Mouse (Mus musculus) MEL (cell line): ENCODE measurements around the gene Znrf1. TPM values are rescaled to one million over a fixed set of nuclear protein-coding genes. Genes with fewer than 3 reads are reported as not detected.
A peak's percentile ranks its signal among the peaks of the same experiment; 100 is the strongest.

Source experiments
- DNase-seq: peaks from one replicate; pipeline ENCODE4 v3.0.0; 2011; ENCODE audit warnings: low read depth, low spot score
- H3K27ac ChIP-seq: 2 replicates; pipeline ENCODE4 v1.5.1; 2012; ENCODE audit warnings: low read depth, mild to moderate bottlenecking, control low read depth, low read length, moderate library complexity; ENCODE audit not compliant: control insufficient read depth
- H3K27me3 ChIP-seq, 2 experiments: fragments of 150-350 bp in 1 of 2; sonication (generic) in 1 of 2; 2 replicates each; pipeline ENCODE4 v1.6.1; 2012; ENCODE audit warnings: low read length in 2 of 2, mild to moderate bottlenecking in 2 of 2, improper control_type of control experiment in 1 of 2, moderate library complexity in 1 of 2; ENCODE audit not compliant: insufficient read depth in 2 of 2, control insufficient read depth in 1 of 2
- H3K36me3 ChIP-seq, 2 experiments: 2 replicates each; pipeline ENCODE4 v1.6.1; 2012 to 2014; ENCODE audit warnings: low read length in 2 of 2, improper control_type of control experiment in 1 of 2, inconsistent platforms in 1 of 2, mild to moderate bottlenecking in 1 of 2; ENCODE audit not compliant: insufficient read depth in 2 of 2, control insufficient read depth in 1 of 2
- H3K4me1 ChIP-seq, 2 experiments: fragments of 150-350 bp in 1 of 2; sonication (generic) in 1 of 2; 2 replicates each; pipeline ENCODE4 v1.6.1; 2012; ENCODE audit warnings: low read length in 2 of 2, improper control_type of control experiment in 1 of 2, mild to moderate bottlenecking in 1 of 2; ENCODE audit not compliant: insufficient read depth in 2 of 2, control insufficient read depth in 1 of 2
- H3K4me3 ChIP-seq, 2 experiments: fragments of 150-350 bp in 1 of 2; sonication (generic) in 1 of 2; 2 replicates each; pipeline ENCODE4 v1.5.1; 2012; ENCODE audit warnings: low read depth in 2 of 2, low read length in 2 of 2, mild to moderate bottlenecking in 2 of 2, moderate library complexity in 2 of 2, control low read depth in 1 of 2, improper control_type of control experiment in 1 of 2; ENCODE audit not compliant: control insufficient read depth in 1 of 2, insufficient read depth in 1 of 2
- H3K79me2 ChIP-seq: 2 replicates; pipeline ENCODE4 v1.6.1; 2012; ENCODE audit warnings: mild to moderate bottlenecking, low read length, moderate library complexity; ENCODE audit not compliant: control insufficient read depth, poor library complexity, insufficient read depth
- H3K9ac ChIP-seq: 2 replicates; pipeline ENCODE4 v1.6.1; 2012; ENCODE audit warnings: low read depth, mild to moderate bottlenecking, control low read depth, low read length, moderate library complexity; ENCODE audit not compliant: control insufficient read depth, poor library complexity, severe bottlenecking
- H3K9me3 ChIP-seq: fragments of 150-350 bp; sonication (generic); replicated peaks from 2 replicates; pipeline ENCODE4 v1.6.1; 2012; ENCODE audit warnings: mild to moderate bottlenecking, low read length, improper control_type of control experiment, moderate library complexity; ENCODE audit not compliant: insufficient read depth
- CHD1 ChIP-seq: IDR thresholded peaks from 2 replicates; pipeline ENCODE4 v1.6.1; 2012; ENCODE audit warnings: low read depth, mild to moderate bottlenecking, inconsistent platforms, low read length, improper control_type of control experiment
- CHD2 ChIP-seq: IDR thresholded peaks from 2 replicates; pipeline ENCODE4 v1.6.1; 2011; ENCODE audit warnings: low read length, improper control_type of control experiment
- CTCF ChIP-seq, 3 experiments: IDR thresholded peaks in 2 of 3; conservative IDR thresholded peaks in 1 of 3; 2 replicates each; pipeline ENCODE4 v1.5.1; 2011 to 2012; ENCODE audit warnings: low read length in 3 of 3, low read depth in 2 of 3, mild to moderate bottlenecking in 2 of 3, improper control_type of control experiment in 1 of 3, inconsistent platforms in 1 of 3, mixed read lengths in 1 of 3, moderate library complexity in 1 of 3; ENCODE audit not compliant: control insufficient read depth in 1 of 3, insufficient read depth in 1 of 3, poor library complexity in 1 of 3, severe bottlenecking in 1 of 3
- E2F4 ChIP-seq: IDR thresholded peaks from 2 replicates; pipeline ENCODE4 v1.6.1; 2011; ENCODE audit warnings: low read depth, low read length, improper control_type of control experiment, borderline replicate concordance
- ELF1 ChIP-seq: IDR thresholded peaks from 2 replicates; pipeline ENCODE4 v1.6.1; 2014; ENCODE audit warnings: low read depth, mild to moderate bottlenecking, inconsistent platforms, low read length, improper control_type of control experiment, moderate library complexity
- ETS1 ChIP-seq: IDR thresholded peaks from 2 replicates; pipeline ENCODE4 v1.6.1; 2012; ENCODE audit warnings: low read depth, mild to moderate bottlenecking, inconsistent platforms, low read length, improper control_type of control experiment, moderate library complexity
- GATA1 ChIP-seq: IDR thresholded peaks from 2 replicates; pipeline ENCODE4 v1.6.1; 2011; ENCODE audit warnings: low read depth, low read length, improper control_type of control experiment
- HCFC1 ChIP-seq: IDR thresholded peaks from 2 replicates; pipeline ENCODE4 v1.6.1; 2012; ENCODE audit warnings: low read depth, mild to moderate bottlenecking, inconsistent platforms, low read length, improper control_type of control experiment, moderate library complexity
- JUND ChIP-seq: IDR thresholded peaks from 2 replicates; pipeline ENCODE4 v1.6.1; 2011; ENCODE audit warnings: low read depth, mild to moderate bottlenecking, improper control_type of control experiment, low read length
- KAT2A ChIP-seq: conservative IDR thresholded peaks from 2 replicates; pipeline ENCODE4 v1.6.1; 2012; ENCODE audit warnings: low read depth, low read length, improper control_type of control experiment, inconsistent platforms
- MAX ChIP-seq: IDR thresholded peaks from 2 replicates; pipeline ENCODE4 v1.6.1; 2011; ENCODE audit warnings: low read length, improper control_type of control experiment
- MAZ ChIP-seq: IDR thresholded peaks from 2 replicates; pipeline ENCODE4 v1.6.1; 2012; ENCODE audit warnings: low read depth, mild to moderate bottlenecking, inconsistent platforms, low read length, improper control_type of control experiment
- MEF2A ChIP-seq: IDR thresholded peaks from 2 replicates; pipeline ENCODE4 v1.6.1; 2014; ENCODE audit warnings: low read depth, mild to moderate bottlenecking, inconsistent platforms, low read length, improper control_type of control experiment; ENCODE audit not compliant: poor library complexity, insufficient replicate concordance, severe bottlenecking; ENCODE audit errors: extremely low read depth
- NRF1 ChIP-seq: IDR thresholded peaks from 2 replicates; pipeline ENCODE4 v1.6.1; 2014; ENCODE audit warnings: low read depth, mild to moderate bottlenecking, inconsistent platforms, low read length, improper control_type of control experiment, moderate library complexity; ENCODE audit not compliant: poor library complexity, insufficient read depth, severe bottlenecking
- POLR2A ChIP-seq, 2 experiments: IDR thresholded peaks; 2 replicates each; pipeline ENCODE4 v1.6.1; 2011 to 2012; ENCODE audit warnings: low read length in 2 of 2, mild to moderate bottlenecking in 2 of 2, control low read depth in 1 of 2, improper control_type of control experiment in 1 of 2, low read depth in 1 of 2, moderate library complexity in 1 of 2; ENCODE audit not compliant: control insufficient read depth in 1 of 2, insufficient read depth in 1 of 2, poor library complexity in 1 of 2
- POLR2AphosphoS2 ChIP-seq: IDR thresholded peaks from 2 replicates; pipeline ENCODE4 v1.6.1; 2011; ENCODE audit warnings: low read length, improper control_type of control experiment
- POLR2AphosphoS5 ChIP-seq: IDR thresholded peaks from 2 replicates; pipeline ENCODE4 v1.6.1; 2012; ENCODE audit warnings: low read depth, borderline replicate concordance, mild to moderate bottlenecking, inconsistent platforms, low read length, moderate library complexity, mixed read lengths
- RCOR1 ChIP-seq: IDR thresholded peaks from 2 replicates; pipeline ENCODE4 v1.6.1; 2012; ENCODE audit warnings: low read depth, mild to moderate bottlenecking, inconsistent platforms, low read length, improper control_type of control experiment
- SIN3A ChIP-seq: IDR thresholded peaks from 2 replicates; pipeline ENCODE4 v1.6.1; 2012; ENCODE audit warnings: low read length, improper control_type of control experiment, inconsistent platforms
- SMC3 ChIP-seq: IDR thresholded peaks from 2 replicates; pipeline ENCODE4 v1.6.1; 2011; ENCODE audit warnings: low read depth, low read length, improper control_type of control experiment
- TAL1 ChIP-seq: IDR thresholded peaks from 2 replicates; pipeline ENCODE4 v1.6.1; 2012; ENCODE audit warnings: mild to moderate bottlenecking, inconsistent platforms, low read length, moderate library complexity, mixed read lengths
- TCF12 ChIP-seq: IDR thresholded peaks from 2 replicates; pipeline ENCODE4 v1.6.1; 2014; ENCODE audit warnings: low read depth, mild to moderate bottlenecking, inconsistent platforms, low read length, improper control_type of control experiment, moderate library complexity
- UBTF ChIP-seq: IDR thresholded peaks from 2 replicates; pipeline ENCODE4 v1.6.1; 2012; ENCODE audit warnings: low read depth, mild to moderate bottlenecking, inconsistent platforms, low read length, improper control_type of control experiment, moderate library complexity, borderline replicate concordance; ENCODE audit not compliant: insufficient read depth
- USF1 ChIP-seq: IDR thresholded peaks from 2 replicates; pipeline ENCODE4 v1.6.1; 2014; ENCODE audit warnings: low read depth, mild to moderate bottlenecking, inconsistent platforms, low read length, improper control_type of control experiment, moderate library complexity
- USF2 ChIP-seq, 2 experiments: IDR thresholded peaks; 2 replicates each; pipeline ENCODE4 v1.6.1; 2011 to 2012; ENCODE audit warnings: improper control_type of control experiment in 2 of 2, low read length in 2 of 2, borderline replicate concordance in 1 of 2, inconsistent platforms in 1 of 2, low read depth in 1 of 2, mild to moderate bottlenecking in 1 of 2; ENCODE audit not compliant: insufficient read depth in 1 of 2
- ZKSCAN1 ChIP-seq: IDR thresholded peaks from 2 replicates; pipeline ENCODE4 v1.6.1; 2012; ENCODE audit warnings: low read depth, mild to moderate bottlenecking, inconsistent platforms, low read length, improper control_type of control experiment, moderate library complexity
- ZMIZ1 ChIP-seq: IDR thresholded peaks from 2 replicates; pipeline ENCODE4 v1.6.1; 2012; ENCODE audit warnings: low read depth, mild to moderate bottlenecking, inconsistent platforms, low read length, improper control_type of control experiment, moderate library complexity
- polyA plus RNA-seq, 2 experiments: library from polyadenylated mRNA; stranded (reverse) in 1 of 2; unstranded in 1 of 2; fragments of >175 nt in 1 of 2; fragments of >200 nt in 1 of 2; gene quantifications; 2 replicates each; pipeline versions ENCODE4 v1.2.1 to v1.2.4; 2012; ENCODE audit warnings: low replicate concordance in 2 of 2, low read depth in 1 of 2; ENCODE audit not compliant: insufficient read length in 2 of 2, insufficient read depth in 1 of 2, missing spikeins in 1 of 2
- total RNA-seq: library from RNA; depleted of rRNA; stranded (reverse); fragments of 300-350 nt; gene quantifications from 2 replicates; pipeline ENCODE4 v1.2.3, GENCODE M21; 2012

Gene Znrf1
- total and polyA plus RNA-seq, 3 experiments = 18.4 to 36.0 TPM; not detected in 1

DNA sequence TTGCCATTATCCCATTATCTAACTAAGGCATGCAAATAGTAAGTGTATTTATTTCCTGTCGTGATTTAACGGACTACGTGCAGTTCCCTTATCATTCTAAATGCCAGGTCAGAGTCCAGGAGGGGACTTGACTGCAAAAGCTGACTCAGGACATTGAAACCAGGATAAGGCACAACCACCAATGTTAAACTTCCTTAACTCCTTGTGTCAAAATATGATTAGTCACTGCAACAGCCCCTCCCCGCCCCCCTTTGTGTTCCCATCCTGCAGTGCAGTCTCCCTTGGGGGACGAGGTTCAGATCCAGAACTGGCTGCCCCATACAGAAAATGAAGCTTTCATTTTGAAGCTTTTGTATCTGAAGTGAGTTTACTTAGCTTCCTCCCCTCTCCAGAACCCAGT is 106.6 kb downstream of the Znrf1 start (continued):
- peak; percentile 90 for TF ChIP-seq ETS1

DNA sequence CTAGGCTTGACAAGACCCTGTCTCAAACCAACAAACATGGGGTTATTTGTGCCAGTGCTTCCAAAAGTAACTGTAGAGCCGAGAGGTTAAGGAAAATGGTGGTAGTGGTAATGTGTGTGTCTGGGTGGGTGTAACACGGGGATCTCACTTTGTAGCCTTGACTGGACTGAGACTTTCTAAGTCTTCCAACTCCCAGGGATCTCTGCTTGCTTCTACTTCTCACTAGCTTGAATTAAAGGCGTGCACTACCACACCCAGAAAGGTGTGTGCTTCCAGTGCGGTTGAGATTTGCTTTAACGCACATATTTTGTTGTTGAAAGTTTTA is 107.0 kb downstream of the Znrf1 start:
- H3K9ac ChIP-seq = peak overlapping the region; percentile 69
- peaks cover 17% of the 10 kb centered on the region for H3K79me2 ChIP-seq
- H3K27me3 ChIP-seq = no peaks in the 10 kb centered on the region
- H3K4me3 ChIP-seq = peak overlapping the region; percentile 58 to 92
- peak overlapping the region; percentile 98 for H3K27ac ChIP-seq
- no peak for DNase-seq
- no peaks in the 10 kb centered on the region for H3K9me3 ChIP-seq
- H3K36me3 ChIP-seq = peaks cover 0 to 11% of the 10 kb centered on the region in 2 experiments; a peak in 2 of 4 replicates
- TF ChIP-seq POLR2AphosphoS2 (no peak), CTCF (IDR thresholded peaks at IDR 0.05 in 2 of 3, conservative IDR thresholded peaks at IDR 0.05 in 1 of 3; ENCODE audit: control insufficient read depth in 1 of 3, insufficient read depth in 1 of 3, low read depth in 2 of 3, low read length in 3 of 3, poor library complexity in 1 of 3, severe bottlenecking in 1 of 3) (no peak), ZMIZ1 (no peak), POLR2A (IDR thresholded peaks at IDR 0.05; ENCODE audit: control insufficient read depth in 1 of 2, insufficient read depth in 1 of 2, low read depth in 1 of 2, low read length in 2 of 2, poor library complexity in 1 of 2) (no peak), POLR2AphosphoS5 (no peak), GATA1 (no peak), CHD1 (no peak), ZKSCAN1 (no peak), TCF12 (no peak), MEF2A (no peak), JUND (no peak), TAL1 (no peak), RCOR1 (no peak), MAX (no peak), MAZ (no peak), NRF1 (no peak), USF1 (no peak)
- peaks cover 2 to 16% of the 10 kb centered on the region in 2 experiments; a peak in 2 of 4 replicates for H3K4me1 ChIP-seq

DNA sequence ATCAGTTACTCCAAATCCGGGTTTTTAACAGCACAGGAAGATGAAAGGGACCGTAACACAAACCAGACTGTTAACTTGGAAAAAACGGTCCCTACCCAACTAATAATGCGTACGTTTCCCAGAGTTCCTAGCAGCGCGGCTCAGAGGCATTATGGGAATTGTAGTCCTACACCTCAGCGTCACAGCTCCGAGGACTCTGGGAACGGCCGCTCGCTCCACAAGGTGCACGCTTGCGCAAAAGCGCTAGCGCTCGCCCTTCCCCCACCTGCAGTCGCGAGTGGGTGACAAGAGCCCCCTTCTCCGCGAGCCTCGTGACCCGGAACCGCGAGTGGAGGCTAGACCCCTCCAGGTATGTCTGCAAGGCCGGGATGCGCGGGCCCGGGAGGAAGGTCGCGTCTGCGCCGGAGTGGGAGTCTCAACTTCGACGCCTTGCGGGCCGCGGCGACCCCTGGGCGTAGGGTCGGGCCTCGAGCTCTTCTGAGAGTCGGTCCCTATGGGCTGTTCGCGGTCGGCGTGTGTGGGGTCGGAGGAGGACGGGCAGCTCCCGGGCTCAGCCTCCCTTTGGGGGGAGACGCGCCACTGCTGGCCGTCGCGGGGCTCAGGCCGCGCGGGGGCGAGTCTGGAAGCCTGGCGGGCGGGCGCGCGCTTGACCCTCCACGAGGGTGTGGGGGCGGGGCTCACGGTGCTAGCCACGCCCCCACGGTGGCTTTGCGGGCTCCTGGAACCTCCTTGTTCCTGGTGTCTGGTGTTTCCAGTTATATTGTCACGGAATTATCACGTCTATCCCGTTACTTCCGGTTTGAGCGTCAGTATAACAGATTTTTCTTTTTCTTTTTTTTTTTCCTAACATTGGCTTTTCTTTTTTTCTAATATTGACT is 107.6 kb downstream of the Znrf1 start, which contains the start of gene Zfp1:
TSS of gene Zfp1 (plus strand) at position 138 of the 878 bp plus-strand sequence.
- peak within 1 kb of the TSS; percentile 89 to 92 for H3K4me3 ChIP-seq
- H3K79me2 ChIP-seq = peaks cover 23% of the 10 kb centered on the region
- no peaks in the 10 kb centered on the region for H3K27me3 ChIP-seq
- H3K4me1 ChIP-seq = peaks cover 3 to 18% of the 10 kb centered on the region in 2 experiments; a peak in 3 of 4 replicates
- no peaks in the 10 kb centered on the region for H3K9me3 ChIP-seq
- peak within 1 kb of the TSS; percentile 95 for H3K9ac ChIP-seq
- peaks cover 0 to 16% of the 10 kb centered on the region in 2 experiments; a peak in 2 of 4 replicates for H3K36me3 ChIP-seq
- DNase-seq = peak; percentile 98
- H3K27ac ChIP-seq = peak within 1 kb of the TSS; percentile 98
- TF ChIP-seq ETS1 (peak; percentile 70; the same call in 1 of the 2 replicates), POLR2AphosphoS2 (peak; percentile 62), CHD2 (peak; percentile 44; the same call in 1 of the 2 replicates), POLR2AphosphoS5 (no peak), UBTF (no peak), E2F4 (no peak), HCFC1 (peak; percentile 98), KAT2A (peak; percentile 89), ZMIZ1 (peak; percentile 52), MAZ (peak; percentile 65; the same call in 1 of the 2 replicates), SIN3A (peak; percentile 84), CTCF (IDR thresholded peaks at IDR 0.05 in 2 of 3, conservative IDR thresholded peaks at IDR 0.05 in 1 of 3; ENCODE audit: control insufficient read depth in 1 of 3, insufficient read depth in 1 of 3, low read depth in 2 of 3, low read length in 3 of 3, poor library complexity in 1 of 3, severe bottlenecking in 1 of 3) (0 out of 6 replicates have a peak, but pooled peaks of 1 of the 3 experiments have one; percentile 3), ELF1 (peak; percentile 89), SMC3 (no peak), RCOR1 (0 out of 2 replicates have a peak, but pooled peaks have one; percentile 11), USF2 (IDR thresholded peaks at IDR 0.05; ENCODE audit: borderline replicate concordance in 1 of 2, insufficient read depth in 1 of 2, low read depth in 1 of 2, low read length in 2 of 2) (no peak)
